Mouse (Mus musculus): ENCODE measurements around the gene Mad2l1bp. TPM values are rescaled to one million over a fixed set of nuclear protein-coding genes. Genes with fewer than 3 reads are reported as not detected.

Gene Mad2l1bp
- polyA plus RNA-seq (2015; fragmentation: Nextera tagmentation; extraction: Ambion mirVana) = 44.4 and 46.9 TPM in 2 replicates

DNA sequence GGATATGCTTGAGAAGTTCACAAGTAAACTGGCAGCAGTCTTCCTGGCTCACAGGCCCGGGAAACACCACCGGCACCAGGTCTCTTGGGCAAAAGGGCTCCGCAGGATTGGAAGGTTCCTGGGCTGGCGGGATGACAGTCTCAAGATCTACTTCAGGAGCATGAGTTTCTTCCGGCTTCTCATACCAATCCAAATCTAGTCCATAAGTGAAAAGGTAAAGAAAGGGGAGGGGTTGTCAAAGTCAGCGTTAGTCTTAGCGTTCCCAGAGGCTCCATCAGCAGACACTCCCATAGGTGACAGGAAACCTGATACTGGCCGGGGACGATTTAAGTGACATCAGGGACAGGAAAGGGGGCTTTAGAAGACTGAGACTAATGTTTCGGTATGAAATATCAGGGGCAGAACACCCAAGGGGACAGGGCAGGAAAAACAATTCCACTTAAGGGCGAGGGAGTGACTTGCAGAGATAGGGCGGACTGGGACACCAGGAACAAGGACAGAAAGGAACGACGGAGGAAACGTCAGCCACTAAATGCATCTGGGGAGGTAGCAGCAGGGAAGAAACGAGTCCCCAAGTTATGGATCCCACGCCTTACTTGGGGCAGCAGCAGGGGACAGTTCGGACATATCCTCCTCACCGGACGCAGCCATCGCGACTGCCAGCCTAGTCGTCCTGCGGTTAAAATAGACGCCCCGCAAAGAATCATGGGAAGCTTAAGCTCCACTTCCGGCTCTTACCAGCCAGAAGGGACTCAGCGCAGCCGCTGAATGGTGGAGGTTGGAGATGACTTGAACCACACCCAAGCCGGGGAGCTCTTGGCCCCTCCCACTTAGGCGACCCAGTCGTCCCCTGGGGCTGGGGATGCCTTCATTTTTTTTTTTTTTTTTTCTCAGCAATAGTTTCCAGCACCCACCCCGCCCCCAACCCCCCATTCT lies at the start of gene Mad2l1bp:
Gene Mad2l1bp (minus strand): TSS at position 707 of the 936 bp plus-strand sequence.
- H3K4me2 ChIP-seq = peak within 1 kb of the TSS; percentile 88
- 4% methylated on average over 33 of the region's 33 CpGs for WGBS (ENCODE audit: insufficient replicate concordance)
- H3K27me3 ChIP-seq = no peaks in the 10 kb centered on the region
- H3K27ac ChIP-seq = peak within 1 kb of the TSS; percentile 88
- peaks cover 36% of the 10 kb centered on the region for H3K36me3 ChIP-seq
- DNase-seq = peak; percentile 88
- H3K9ac ChIP-seq = peak within 1 kb of the TSS; percentile 91
- H3K9me3 ChIP-seq (replicated peaks) = no peaks in the 10 kb centered on the region
- peaks cover 70% of the 10 kb centered on the region for H3K4me1 ChIP-seq (replicated peaks)
- ATAC-seq (ENCODE audit: low read depth) = peak; percentile 81
- peak within 1 kb of the TSS; percentile 86 for H3K4me3 ChIP-seq (replicated peaks)

DNA sequence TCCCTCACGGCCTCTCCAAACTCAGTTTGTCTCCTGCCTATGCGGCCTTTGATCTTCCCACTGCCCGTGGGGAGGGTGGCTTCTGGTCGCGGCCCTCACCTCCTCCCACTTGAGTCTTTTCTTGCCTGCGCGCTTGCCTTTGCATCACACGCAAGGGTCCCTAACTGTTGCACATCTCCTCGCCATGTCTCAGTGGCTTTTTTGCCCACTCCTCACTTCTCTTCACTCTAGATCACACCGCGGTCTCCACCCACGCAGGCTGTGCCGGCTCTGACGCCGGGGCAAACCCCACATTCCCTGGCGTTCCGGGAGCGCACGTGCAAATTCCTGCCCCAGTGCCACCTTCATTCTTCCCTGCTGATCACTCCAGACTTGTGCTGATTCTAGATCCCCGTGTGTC lies 49.7 kb upstream of the Mad2l1bp start:
- Histone ChIP-seq H3K9ac (peak overlapping the region; percentile 95), H3K4me3 (replicated peaks) (peak overlapping the region; percentile 96), H3K4me1 (replicated peaks) (peaks cover 32% of the 10 kb centered on the region), H3K27me3 (no peaks in the 10 kb centered on the region), H3K4me2 (peak overlapping the region; percentile 90), H3K36me3 (peaks cover 51% of the 10 kb centered on the region), H3K27ac (peak overlapping the region; percentile 98), H3K9me3 (replicated peaks) (no peaks in the 10 kb centered on the region)
- ATAC-seq (ENCODE audit: low read depth) (no peak), DNase-seq (no peak)
- WGBS (ENCODE audit: insufficient replicate concordance) = under 1% methylated on average over 20 of the region's 20 CpGs

DNA sequence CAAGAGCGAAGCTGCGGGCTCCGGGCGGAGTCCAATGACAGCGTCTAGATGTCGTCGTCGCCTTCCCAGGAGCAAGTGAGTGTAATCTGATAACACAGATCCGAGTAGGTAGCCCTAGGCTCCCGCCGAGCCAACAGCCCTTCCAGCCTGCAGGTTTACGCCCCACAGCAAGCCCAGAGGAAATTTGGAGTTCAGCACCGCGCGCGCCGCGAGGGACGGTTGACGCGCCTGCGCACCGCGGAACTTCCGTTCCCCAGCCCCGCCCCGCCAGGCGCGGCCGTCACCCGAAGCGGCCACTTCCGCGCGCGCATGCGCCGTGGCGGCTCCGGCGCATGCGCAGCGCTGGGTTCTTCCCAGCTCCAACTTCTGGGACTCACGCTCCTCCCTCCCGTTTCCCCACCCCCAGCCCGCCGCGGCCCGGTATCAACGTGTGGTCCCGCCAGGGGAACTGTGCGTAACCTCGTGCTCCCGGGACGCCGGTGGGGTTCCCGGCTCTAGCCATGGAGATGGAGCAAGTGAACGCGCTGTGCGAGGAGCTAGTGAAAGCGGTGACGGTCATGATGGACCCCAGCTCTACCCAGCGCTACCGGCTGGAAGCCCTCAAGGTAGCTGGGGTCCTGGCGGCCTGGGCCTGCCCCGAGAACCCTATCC lies 49.2 kb upstream of the Mad2l1bp start, which contains the start of the genes Polh and Xpo5:
Gene Polh (minus strand): TSS at position 225 of the 651 bp plus-strand sequence.
Gene Xpo5 (plus strand): TSS at position 362 of the 651 bp plus-strand sequence.
- peak within 1 kb of the TSS; percentile 95 for H3K9ac ChIP-seq
- ATAC-seq (ENCODE audit: low read depth) (peak; percentile 97), DNase-seq (peak; percentile 96)
- H3K36me3 ChIP-seq = peaks cover 51% of the 10 kb centered on the region
- peak within 1 kb of the TSS; percentile 90 for H3K4me2 ChIP-seq
- peaks cover 32% of the 10 kb centered on the region for H3K4me1 ChIP-seq (replicated peaks)
- H3K4me3 ChIP-seq (replicated peaks) = peak within 1 kb of the TSS; percentile 96
- H3K27me3 ChIP-seq = no peaks in the 10 kb centered on the region
- WGBS (ENCODE audit: insufficient replicate concordance) = under 1% methylated on average over 66 of the region's 66 CpGs
- H3K27ac ChIP-seq = peak within 1 kb of the TSS; percentile 98
- H3K9me3 ChIP-seq (replicated peaks) = no peaks in the 10 kb centered on the region

DNA sequence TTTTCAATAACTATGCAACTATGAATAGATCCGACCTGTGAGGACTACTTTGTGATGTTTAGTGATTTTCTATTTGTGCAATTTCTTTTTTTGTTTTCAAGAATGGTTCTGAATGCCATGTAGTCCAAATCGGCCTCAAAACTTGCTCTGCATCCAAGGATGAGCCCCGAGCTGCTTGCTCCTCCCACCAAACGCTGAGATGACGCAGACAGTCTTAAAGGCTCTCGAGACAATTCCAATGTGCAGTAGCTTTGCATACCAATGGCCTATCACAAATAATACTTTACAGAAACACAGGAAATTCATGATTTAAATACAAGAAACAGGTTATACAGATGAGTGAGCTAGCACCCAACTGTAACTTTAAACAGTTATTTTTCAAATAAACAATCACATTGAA lies 47.8 kb upstream of the Mad2l1bp start:
- Histone ChIP-seq H3K36me3 (peaks cover 51% of the 10 kb centered on the region), H3K27ac (peak overlapping the region; percentile 98; the same call in 1 of the 2 replicates), H3K9ac (peak overlapping the region; percentile 88), H3K9me3 (replicated peaks) (no peaks in the 10 kb centered on the region), H3K4me2 (peak overlapping the region; percentile 90), H3K4me3 (replicated peaks) (peak overlapping the region; percentile 96), H3K27me3 (no peaks in the 10 kb centered on the region), H3K4me1 (replicated peaks) (peaks cover 32% of the 10 kb centered on the region)
- WGBS (ENCODE audit: insufficient replicate concordance) = 39% methylated on average over 6 of the region's 6 CpGs
- no peak for ATAC-seq (ENCODE audit: low read depth)
- peak; percentile 29 for DNase-seq

DNA sequence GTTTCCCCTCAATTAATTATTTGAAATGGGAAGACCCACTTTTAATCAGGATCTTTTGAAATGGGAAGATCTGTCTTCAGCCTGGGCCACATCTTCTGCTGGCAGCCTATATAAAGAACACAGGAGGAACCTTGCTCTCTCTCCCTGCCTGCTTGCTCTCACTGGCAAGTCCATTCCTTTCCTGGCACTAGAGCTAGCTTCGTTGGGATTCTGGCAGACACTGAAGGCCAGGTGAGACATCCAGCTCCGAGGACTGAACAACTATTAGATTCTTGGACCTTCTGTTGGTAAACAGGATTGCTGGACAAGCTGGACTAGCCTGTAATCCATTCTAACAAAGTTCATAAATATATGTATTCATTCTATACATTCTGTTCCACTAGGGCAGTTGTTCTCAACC lies 35.5 kb upstream of the Mad2l1bp start:
- peaks cover 95% of the 10 kb centered on the region for H3K36me3 ChIP-seq
- no peaks in the 10 kb centered on the region for H3K9me3 ChIP-seq (replicated peaks)
- DNase-seq = no peak

DNA sequence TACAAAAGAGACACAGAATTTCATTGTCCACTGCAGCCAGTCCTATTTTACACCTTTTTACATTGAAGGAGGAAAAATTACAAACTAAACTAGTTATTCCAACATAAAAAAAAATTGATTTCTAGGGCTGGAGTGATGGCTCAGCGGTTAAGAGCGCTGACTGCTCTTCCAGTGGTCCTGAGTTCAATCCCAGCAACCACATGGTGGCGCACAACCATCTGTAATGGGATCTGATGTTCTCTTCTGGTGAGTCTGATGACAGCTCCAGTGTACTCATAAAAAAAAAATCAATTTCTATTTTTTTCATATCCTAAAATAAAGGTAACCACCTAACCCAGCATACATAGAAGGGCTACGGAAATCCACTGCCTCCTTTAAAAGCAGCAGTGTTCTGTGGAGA lies 28.9 kb upstream of the Mad2l1bp start:
- DNase-seq (no peak), ATAC-seq (ENCODE audit: low read depth) (no peak)
- Histone ChIP-seq H3K36me3 (peaks cover 98% of the 10 kb centered on the region), H3K27ac (no peak overlapping the region), H3K9me3 (replicated peaks) (no peaks in the 10 kb centered on the region), H3K9ac (no peak overlapping the region), H3K27me3 (no peaks in the 10 kb centered on the region), H3K4me3 (replicated peaks) (no peak overlapping the region), H3K4me2 (no peak overlapping the region), H3K4me1 (replicated peaks) (no peaks in the 10 kb centered on the region)
- 85% methylated on average over 4 of the region's 4 CpGs for WGBS (ENCODE audit: insufficient replicate concordance)

More for the DNA sequence above, 35.5 kb upstream of the Mad2l1bp start:
- no peak overlapping the region for H3K27ac ChIP-seq
- ATAC-seq (ENCODE audit: low read depth) = no peak
- H3K4me2 ChIP-seq = no peak overlapping the region
- 98% methylated on average over 2 of the region's 2 CpGs for WGBS (ENCODE audit: insufficient replicate concordance)
- H3K27me3 ChIP-seq = no peaks in the 10 kb centered on the region
- H3K9ac ChIP-seq = no peak overlapping the region
- no peak overlapping the region for H3K4me3 ChIP-seq (replicated peaks)
- H3K4me1 ChIP-seq (replicated peaks) = no peaks in the 10 kb centered on the region

DNA sequence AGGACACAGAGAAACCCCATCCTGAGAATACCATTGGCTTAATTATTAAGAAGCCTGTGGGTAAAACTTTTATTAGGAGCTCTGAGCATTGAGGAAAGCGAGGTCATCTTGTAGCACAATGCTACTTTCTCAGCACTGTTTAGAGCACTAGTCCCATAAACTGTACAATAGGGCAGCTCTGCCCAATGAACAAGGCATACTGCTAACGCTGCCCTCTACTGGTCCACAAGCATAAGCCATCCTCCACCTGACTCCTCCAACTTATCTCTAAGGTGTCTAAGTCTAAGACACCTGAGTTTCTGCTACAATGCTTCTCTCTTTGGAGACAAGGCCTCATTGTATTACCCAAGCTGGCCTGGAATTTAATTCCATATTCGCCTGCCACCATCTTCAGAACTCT lies 17.2 kb upstream of the Mad2l1bp start:
- Histone ChIP-seq H3K9ac (no peak overlapping the region), H3K27me3 (no peaks in the 10 kb centered on the region), H3K36me3 (peaks cover 91% of the 10 kb centered on the region), H3K27ac (no peak overlapping the region), H3K4me3 (replicated peaks) (no peak overlapping the region), H3K4me2 (no peak overlapping the region), H3K4me1 (replicated peaks) (peaks cover 15% of the 10 kb centered on the region), H3K9me3 (replicated peaks) (no peaks in the 10 kb centered on the region)
- no peak for ATAC-seq (ENCODE audit: low read depth)
- DNase-seq = no peak
- WGBS (ENCODE audit: insufficient replicate concordance) = 68% methylated on average over 3 of the region's 3 CpGs

DNA sequence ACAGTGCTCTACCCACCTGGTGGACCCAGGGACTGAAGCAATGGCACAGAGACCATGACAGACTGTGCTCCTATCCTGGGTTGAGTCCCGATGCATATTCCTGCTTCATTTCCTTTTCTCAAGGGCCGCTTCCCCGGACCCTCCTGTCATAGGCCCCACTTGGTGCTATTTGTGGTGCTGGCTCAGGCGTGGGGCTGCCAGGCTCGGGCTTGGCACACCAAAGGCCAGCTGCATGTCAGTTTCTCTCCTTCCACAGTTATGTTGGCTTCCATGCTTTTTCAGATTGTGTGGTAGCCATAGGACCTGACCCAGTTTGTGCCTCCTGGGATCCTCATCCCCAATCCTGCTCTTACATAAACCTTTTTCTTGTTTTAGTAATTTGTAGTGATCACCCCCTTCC lies 15.4 kb upstream of the Mad2l1bp start:
- no peak for DNase-seq
- Histone ChIP-seq H3K27ac (peak overlapping the region; percentile 71), H3K4me3 (replicated peaks) (no peak overlapping the region), H3K9me3 (replicated peaks) (no peaks in the 10 kb centered on the region), H3K4me1 (replicated peaks) (peaks cover 12% of the 10 kb centered on the region), H3K36me3 (peaks cover 97% of the 10 kb centered on the region), H3K9ac (no peak overlapping the region), H3K4me2 (no peak overlapping the region), H3K27me3 (no peaks in the 10 kb centered on the region)
- ATAC-seq (ENCODE audit: low read depth) = no peak
- WGBS (ENCODE audit: insufficient replicate concordance) = 84% methylated on average over 5 of the region's 5 CpGs

DNA sequence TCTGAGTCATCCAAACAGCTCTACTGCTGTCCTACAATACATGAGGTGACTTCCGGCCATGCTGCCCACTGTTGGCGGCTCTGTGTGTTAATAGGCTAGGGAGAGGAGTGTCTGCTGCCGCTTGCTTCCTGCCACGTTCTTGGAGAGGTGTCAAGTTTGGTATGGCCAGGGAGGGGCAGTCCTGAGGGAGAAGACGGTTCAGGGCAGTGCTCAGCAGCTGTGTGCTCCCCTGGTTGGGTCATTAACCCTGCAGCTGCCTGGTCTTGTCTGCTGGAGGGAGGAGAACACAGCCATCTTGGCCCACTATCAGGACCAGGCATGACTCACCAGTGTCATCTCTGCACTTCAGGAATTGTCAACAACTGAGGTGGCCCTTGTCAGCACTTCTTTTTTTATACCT lies 15.0 kb upstream of the Mad2l1bp start:
- 58% methylated on average over 5 of the region's 5 CpGs for WGBS (ENCODE audit: insufficient replicate concordance)

DNA sequence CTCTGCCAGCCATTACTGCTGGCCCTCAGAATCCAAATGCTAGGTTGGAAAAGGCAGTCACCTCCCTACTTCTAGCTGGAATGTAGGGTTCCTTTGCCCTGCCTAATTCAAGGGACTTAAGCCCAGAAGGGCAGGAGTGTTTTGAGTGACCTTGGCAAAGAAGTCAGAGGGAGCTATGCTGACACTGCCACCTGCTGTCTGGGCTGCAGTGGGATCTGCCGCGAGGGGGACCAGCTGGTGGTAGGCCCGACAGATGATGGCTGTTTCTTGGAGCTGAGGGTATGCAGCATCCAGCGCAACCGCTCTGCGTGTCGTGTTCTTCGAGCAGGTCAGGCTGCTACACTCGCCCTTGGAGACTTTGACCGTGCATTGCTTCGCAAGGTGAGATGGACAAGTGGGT lies 13.7 kb upstream of the Mad2l1bp start:
- H3K9me3 ChIP-seq (replicated peaks) = no peaks in the 10 kb centered on the region
- H3K36me3 ChIP-seq = peaks cover 98% of the 10 kb centered on the region
- H3K4me2 ChIP-seq = no peak overlapping the region
- no peak for DNase-seq
- H3K4me3 ChIP-seq (replicated peaks) = no peak overlapping the region
- H3K4me1 ChIP-seq (replicated peaks) = peaks cover 29% of the 10 kb centered on the region
- WGBS (ENCODE audit: insufficient replicate concordance) = 84% methylated on average over 11 of the region's 11 CpGs
- no peak overlapping the region for H3K9ac ChIP-seq
- ATAC-seq (ENCODE audit: low read depth) = no peak
- H3K27me3 ChIP-seq = no peaks in the 10 kb centered on the region
- no peak overlapping the region for H3K27ac ChIP-seq

More for the DNA sequence above, 15.0 kb upstream of the Mad2l1bp start:
- peak; percentile 74 for ATAC-seq (ENCODE audit: low read depth)
- no peaks in the 10 kb centered on the region for H3K27me3 ChIP-seq
- H3K36me3 ChIP-seq = peaks cover 99% of the 10 kb centered on the region
- H3K4me2 ChIP-seq = no peak overlapping the region
- no peak overlapping the region for H3K4me3 ChIP-seq (replicated peaks)
- H3K9ac ChIP-seq = no peak overlapping the region
- H3K9me3 ChIP-seq (replicated peaks) = no peaks in the 10 kb centered on the region
- no peak for DNase-seq
- H3K27ac ChIP-seq = peak overlapping the region; percentile 71
- H3K4me1 ChIP-seq (replicated peaks) = peaks cover 16% of the 10 kb centered on the region

DNA sequence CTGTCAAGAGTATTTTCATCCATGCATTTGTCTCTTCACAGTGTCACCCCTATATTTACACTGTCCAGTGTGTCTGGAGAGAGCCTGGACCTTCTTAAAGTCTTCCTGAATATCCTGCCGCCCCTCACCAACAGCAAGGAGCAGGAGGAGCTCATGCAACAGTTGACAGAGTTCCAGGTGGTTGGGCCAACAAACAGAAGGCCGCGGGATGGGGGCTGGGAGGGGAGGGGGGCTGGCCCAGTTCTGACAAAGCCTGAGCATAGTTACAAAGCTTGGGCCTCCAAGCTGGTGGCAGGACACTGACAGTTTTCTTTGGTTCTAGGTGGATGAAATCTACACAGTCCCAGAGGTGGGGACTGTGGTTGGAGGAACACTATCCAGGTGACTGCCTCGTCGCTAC lies 12.9 kb upstream of the Mad2l1bp start:
- Histone ChIP-seq H3K4me2 (no peak overlapping the region), H3K9ac (no peak overlapping the region), H3K4me3 (replicated peaks) (no peak overlapping the region), H3K27ac (0 out of 2 replicates have a peak overlapping the region, but pooled peaks have one; percentile 4), H3K4me1 (replicated peaks) (peaks cover 37% of the 10 kb centered on the region), H3K27me3 (no peaks in the 10 kb centered on the region), H3K36me3 (peaks cover 98% of the 10 kb centered on the region), H3K9me3 (replicated peaks) (no peaks in the 10 kb centered on the region)
- no peak for ATAC-seq (ENCODE audit: low read depth)
- DNase-seq = no peak
- WGBS (ENCODE audit: insufficient replicate concordance) = 79% methylated on average over 5 of the region's 5 CpGs
